Mouse (Mus musculus) common myeloid progenitor, adult 5-6 weeks (primary cell): ENCODE measurements at regions not wholly inside any gene's neighbourhood (a gene's known extent, or its start where the extent isn't known, plus 50 kb on each side); places are given as distances from the start of the nearest gene placed in this dataset.
A peak's percentile ranks its signal among the peaks of the same experiment; 100 is the strongest.

Source experiments
- ATAC-seq: replicated peaks from 2 replicates; pipeline ENCODE4 v1.8.0; 2016; ENCODE audit warnings: low read depth, mild to moderate bottlenecking, moderate TSS enrichment, inconsistent platforms; ENCODE audit not compliant: poor library complexity, severe bottlenecking

DNA sequence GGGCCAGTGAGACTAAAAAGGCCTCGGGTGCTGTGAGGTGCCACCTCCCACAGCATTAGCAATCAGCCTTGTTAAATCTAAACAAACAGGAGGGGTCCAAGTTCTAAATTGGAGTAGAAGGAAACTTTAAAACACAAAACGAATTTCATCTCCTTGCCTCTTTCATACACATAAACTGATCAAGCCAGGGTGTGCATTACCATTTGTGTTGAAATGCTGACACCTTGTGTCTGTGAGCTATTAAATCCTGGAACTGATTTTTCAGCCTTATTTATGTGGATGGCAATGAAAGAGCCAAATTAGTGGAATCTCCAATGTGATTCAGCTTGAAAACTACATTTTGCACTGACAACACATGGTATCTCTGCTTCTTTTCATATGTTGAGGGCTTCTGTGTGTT, 114.8 kb downstream of the Pcsk1 start:
- no peak for ATAC-seq

- no peak for ATAC-seq
Measured at GRCm38 (mm10) chr13:75223944-75224343, 134.3 kb downstream of the Pcsk1 start.

GRCm38 (mm10) chr13:75225581-75226297, 136.1 kb downstream of the Pcsk1 start:
- ATAC-seq: no peak

GRCm38 (mm10) chr13:75227616-75228277, 138.1 kb downstream of the Pcsk1 start:
- ATAC-seq: peak; percentile 98

GRCm38 (mm10) chr13:75236424-75236823, 146.8 kb downstream of the Pcsk1 start:
- peak; percentile 98 for ATAC-seq
